Comparison of ENCODE assay signal across 11 mouse cellular contexts in genomic region chr10:4037066-4037465, GRCm38 (mm10).
DNase-seq lines count a peak whose midpoint lies in the region; ATAC-seq and TF ChIP-seq lines count a peak whose summit lies in the region.
"Had no signal": no experiment of that assay in that cellular context is flagged by ENCODE, and none has a peak within 500 bp of the region (broad histone marks: within the 10 kb centered on the region; RNA-seq: fewer than 3 reads in every experiment).

No protein-coding gene starts in this region.

- H3K9me3 ChIP-seq in liver, embryonic 11.5 days (ENCODE audit: control insufficient read depth, low read length): no peaks in the 10 kb centered on the region
- no peaks in the 10 kb centered on the region for H3K9me3 ChIP-seq in kidney, embryonic 14.5 days (ENCODE audit: control insufficient read depth, low read length)
- H3K9me3 ChIP-seq: heart, embryonic 15.5 days had no signal

- no peak overlapping the region for H3K4me3 ChIP-seq in liver, adult 2 months (ENCODE audit: insufficient read depth, low read depth, low read length)
- no peak overlapping the region for H3K4me3 ChIP-seq in liver, embryonic 11.5 days (ENCODE audit: low read depth, low read length)
- H3K4me3 ChIP-seq in kidney, embryonic 14.5 days (ENCODE audit: low read length): no peak overlapping the region
- H3K4me3 ChIP-seq: heart, embryonic 15.5 days had no signal

- no peaks in the 10 kb centered on the region for H3K27me3 ChIP-seq in liver, adult 2 months (ENCODE audit: control insufficient read depth, insufficient read depth, low read length)
- H3K27me3 ChIP-seq in liver, embryonic 11.5 days (replicated peaks; ENCODE audit: control insufficient read depth, insufficient read depth, low read length): no peaks in the 10 kb centered on the region
- H3K27me3 ChIP-seq in kidney, embryonic 14.5 days (ENCODE audit: control insufficient read depth, insufficient read depth, low read length): no peaks in the 10 kb centered on the region
- H3K27me3 ChIP-seq: heart, embryonic 15.5 days had no signal

- 79% methylated on average over 3 of the region's 3 CpGs for WGBS in liver, adult 2 months
- 71% methylated on average over 3 of the region's 3 CpGs for WGBS in liver, embryonic 11.5 days
- WGBS in kidney, embryonic 14.5 days: 62% methylated on average over 3 of the region's 3 CpGs

- peaks cover 4% of the 10 kb centered on the region; the same call in 1 of the 2 replicates for H3K4me1 ChIP-seq in liver, adult 2 months (ENCODE audit: control insufficient read depth, insufficient read depth, low read length)
- no peaks in the 10 kb centered on the region for H3K4me1 ChIP-seq in liver, embryonic 11.5 days (replicated peaks; ENCODE audit: control insufficient read depth, insufficient read depth, low read length)
- 0 out of 2 replicates have a peak, but pooled peaks cover 7% of the 10 kb centered on the region for H3K4me1 ChIP-seq in kidney, embryonic 14.5 days (ENCODE audit: control insufficient read depth, insufficient read depth, low read length)
- H3K4me1 ChIP-seq: heart, embryonic 15.5 days had no signal

- no peaks in the 10 kb centered on the region for H3K36me3 ChIP-seq in liver, adult 2 months (ENCODE audit: control insufficient read depth, insufficient read depth, low read length)
- H3K36me3 ChIP-seq in liver, embryonic 11.5 days (ENCODE audit: control insufficient read depth, insufficient read depth, low read length): peaks cover 28% of the 10 kb centered on the region
- peaks cover 14% of the 10 kb centered on the region; the same call in 1 of the 2 replicates for H3K36me3 ChIP-seq in kidney, embryonic 14.5 days (ENCODE audit: control insufficient read depth, insufficient read depth, low read length)
- H3K36me3 ChIP-seq: heart, embryonic 15.5 days had no signal

- peak; percentile 16 for DNase-seq in embryo, embryonic 11 days
- no peak for DNase-seq in embryo, embryonic 9.5 days (ENCODE audit: extremely low spot score)
- DNase-seq in liver, adult 2 months (ENCODE audit: extremely low read depth, low read depth, low spot score): peak; percentile 10
- DNase-seq in liver, embryonic 11.5 days (ENCODE audit: low spot score): no peak
- DNase-seq in lung, postnatal 36 days: peak; percentile 50
- DNase-seq in T-cell, adult 2 months (ENCODE audit: low spot score): no peak
- DNase-seq in spleen, adult 18-20 months: no peak
- DNase-seq: cerebellum, adult 11-12 months had no signal

- no peak for ATAC-seq in liver, embryonic 11.5 days (replicated peaks; ENCODE audit: low FRiP score)
- no peak for ATAC-seq in kidney, embryonic 14.5 days (ENCODE audit: low FRiP score, low TSS enrichment)

- H3K79me2 ChIP-seq in liver, adult 2 months (ENCODE audit: control insufficient read depth, insufficient read depth, low read length): no peaks in the 10 kb centered on the region

- H3K4me2 ChIP-seq in liver, embryonic 11.5 days: no peak overlapping the region
- no peak overlapping the region for H3K4me2 ChIP-seq in kidney, embryonic 14.5 days (replicated peaks; ENCODE audit: low read depth, low read length)
- H3K4me2 ChIP-seq: heart, embryonic 15.5 days had no signal

- peak; percentile 24; the same call in 1 of the 2 replicates for TF ChIP-seq CTCF in liver, adult 2 months (IDR thresholded peaks at IDR 0.05; ENCODE audit: low read depth, low read length)

- no peak for TF ChIP-seq POLR2A in liver, adult 2 months (IDR thresholded peaks at IDR 0.05; ENCODE audit: extremely low read depth, insufficient read depth, low read length)

- H3K9ac ChIP-seq in liver, adult 2 months (ENCODE audit: low read depth, low read length): no peak overlapping the region
- no peak overlapping the region for H3K9ac ChIP-seq in liver, embryonic 11.5 days (ENCODE audit: low read depth, low read length)
- no peak overlapping the region for H3K9ac ChIP-seq in kidney, embryonic 14.5 days (ENCODE audit: low read depth, low read length)
- H3K9ac ChIP-seq: heart, embryonic 15.5 days had no signal

- 0 out of 2 replicates have a peak overlapping the region, but pooled peaks have one; percentile 21 for H3K27ac ChIP-seq in liver, adult 2 months (replicated peaks; ENCODE audit: insufficient read depth, low read depth, low read length)
- no peak overlapping the region for H3K27ac ChIP-seq in liver, embryonic 11.5 days (ENCODE audit: low read depth, low read length)
- H3K27ac ChIP-seq in kidney, embryonic 14.5 days (ENCODE audit: low read depth, low read length): peak overlapping the region; percentile 59; the same call in 1 of the 2 replicates
- H3K27ac ChIP-seq: heart, embryonic 15.5 days; macrophage had no signal

Comparison
In these comparisons a context has a peak if more than half of its experiments do, and no peak if none do; other contexts are left out.
1. DNase-seq: peak in embryo, embryonic 11 days (single experiment), liver, adult 2 months (single experiment) and lung, postnatal 36 days (single experiment); none in embryo, embryonic 9.5 days (single experiment), liver, embryonic 11.5 days (single experiment), T-cell, adult 2 months (single experiment) and spleen, adult 18-20 months (0 of 2).